Mouse (Mus musculus) small intestine, adult 2 months (tissue): ENCODE results near the gene Bptf.

ENCODE experiments used
- CTCF ChIP-seq: fragments of 200-500 bp; IDR thresholded peaks from 2 replicates; pipeline ENCODE4 v1.5.1; 2012; ENCODE audit warnings: low read depth, mild to moderate bottlenecking, control low read depth, inconsistent platforms, low read length, moderate library complexity, mixed read lengths; ENCODE audit not compliant: insufficient replicate concordance, insufficient read length; ENCODE audit errors: extremely low read depth
- POLR2A ChIP-seq: fragments of 200-500 bp; IDR thresholded peaks from 2 replicates; pipeline ENCODE4 v1.6.1; 2012; ENCODE audit warnings: low read depth, mild to moderate bottlenecking, control low read depth, inconsistent platforms, low read length, moderate library complexity

DNA sequence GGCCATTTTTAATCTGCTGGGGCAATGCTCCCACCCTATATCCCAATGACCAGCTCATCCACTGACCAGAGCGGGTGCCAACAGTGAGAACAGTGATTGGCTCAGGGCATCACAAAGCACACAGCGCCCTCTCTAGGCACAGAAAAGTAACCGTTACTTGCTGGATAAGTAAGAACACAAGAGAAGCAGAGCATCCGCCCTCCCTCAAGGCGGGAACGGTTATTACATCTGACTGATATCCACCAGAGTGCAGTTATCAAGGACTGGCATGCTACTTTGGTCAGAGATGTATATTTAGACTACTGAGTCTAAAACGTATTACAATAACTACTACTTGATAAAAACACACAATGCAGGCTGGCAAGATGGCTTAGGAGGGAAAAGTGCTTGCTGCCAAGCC lies 39.3 kb downstream of the Bptf start:
- TF ChIP-seq CTCF = no peak
- TF ChIP-seq POLR2A = no peak
